Mouse (Mus musculus) stomach, postnatal 0 days (tissue): ENCODE measurements at regions not wholly inside any gene's neighbourhood (a gene's known extent, or its start where the extent isn't known, plus 50 kb on each side); places are given as distances from the start of the nearest gene placed in this dataset.

Experiments used
- CTCF ChIP-seq: IDR thresholded peaks from 2 replicates; pipeline ENCODE4 v1.5.1; 2016; ENCODE audit warnings: antibody characterized with exemption, low read depth, mild to moderate bottlenecking, moderate library complexity
- EP300 ChIP-seq: optimal IDR thresholded peaks from 2 replicates; pipeline ENCODE3; 2016; ENCODE audit warnings: antibody characterized with exemption

GRCm38 (mm10) chr9:86240287-86240686 lies 224.5 kb downstream of the Ube2cbp start:
- TF ChIP-seq CTCF (no peak), EP300 (no peak)
